In genomic region chr7:80414303-80414855, GRCm38 (mm10) we compare ENCODE assay signal across 31 mouse cellular contexts. TPM values are rescaled to one million over a fixed set of nuclear protein-coding genes. Genes with fewer than 3 reads are reported as not detected.
A peak's percentile ranks its signal among the peaks of the same experiment; 100 is the strongest.
DNase-seq lines count a peak whose midpoint lies in the region; ATAC-seq and TF ChIP-seq lines count a peak whose summit lies in the region.
"Had no signal": no experiment of that assay in that cellular context is flagged by ENCODE, and none has a peak within 500 bp of the region (broad histone marks: within the 10 kb centered on the region; RNA-seq: fewer than 3 reads in every experiment).

No protein-coding gene starts in this region.

- no peak overlapping the region for H3K4me3 ChIP-seq in kidney, embryonic 15.5 days (replicated peaks)
- no peak overlapping the region for H3K4me3 ChIP-seq in kidney, adult 2 months (ENCODE audit: insufficient read depth, low read depth, low read length)
- H3K4me3 ChIP-seq in hindbrain, embryonic 16.5 days (ENCODE audit: low read length) = no peak overlapping the region
- H3K4me3 ChIP-seq: embryonic facial prominence, embryonic 13.5 days; forebrain, embryonic 10.5 days; hindbrain, embryonic 15.5 days; midbrain, embryonic 10.5 days; midbrain, embryonic 15.5 days had no signal

- H3K4me2 ChIP-seq in kidney, embryonic 15.5 days = no peak overlapping the region
- no peak overlapping the region for H3K4me2 ChIP-seq in hindbrain, embryonic 16.5 days (ENCODE audit: low read length)
- H3K4me2 ChIP-seq: embryonic facial prominence, embryonic 13.5 days; heart, embryonic 11.5 days; hindbrain, embryonic 15.5 days; midbrain, embryonic 15.5 days had no signal

- H3K9ac ChIP-seq in kidney, embryonic 15.5 days = no peak overlapping the region
- no peak overlapping the region for H3K9ac ChIP-seq in hindbrain, embryonic 16.5 days (ENCODE audit: low read depth, low read length)
- H3K9ac ChIP-seq: embryonic facial prominence, embryonic 13.5 days; hindbrain, embryonic 15.5 days; liver, embryonic 14.5 days; midbrain, embryonic 15.5 days had no signal

- 79% methylated on average over 7 of the region's 7 CpGs for WGBS in kidney, embryonic 15.5 days
- WGBS in kidney, adult 2 months = 83% methylated on average over 7 of the region's 7 CpGs
- WGBS in hindbrain, embryonic 16.5 days = 86% methylated on average over 7 of the region's 7 CpGs

- no peak for ATAC-seq in kidney, embryonic 15.5 days (replicated peaks; ENCODE audit: low FRiP score)
- peak; percentile 56 to 73 for ATAC-seq in hematopoietic stem cell, adult 5-6 weeks (replicated peaks in 1 of 2; ENCODE audit: insufficient read depth in 1 of 2, low FRiP score in 2 of 2, low TSS enrichment in 1 of 2, low read depth in 1 of 2, poor library complexity in 2 of 2, severe bottlenecking in 2 of 2)
- ATAC-seq in hindbrain, embryonic 16.5 days = no peak
- ATAC-seq: forebrain, embryonic 16.5 days; intestine, embryonic 16.5 days; midbrain, embryonic 15.5 days had no signal

- no peak for TF ChIP-seq POLR2A in kidney, adult 2 months (IDR thresholded peaks at IDR 0.05; ENCODE audit: low read depth, low read length)

- DNase-seq in kidney, adult 2 months = no peak
- peak; percentile 29 for DNase-seq in CD4-positive helper T cell, adult 2 months (ENCODE audit: low read depth, low spot score)
- DNase-seq in thymus, postnatal 25 days = peak; percentile 30
- no peak for DNase-seq in heart, adult 8-10 months (ENCODE audit: low spot score)
- DNase-seq: adrenal gland, postnatal 14 days; cerebellum, adult 11 months; cerebellum, adult 9-10 months; cerebellum, postnatal 36 days; heart, postnatal 4 days; kidney, adult 9 months; kidney, postnatal 14 days; layer of hippocampus, adult 9-11 months; liver; lung, adult 2 months; lung, postnatal 10 days; right cerebral cortex, adult 18-20 months; spleen, adult 18-20 months had no signal

- 0 out of 2 replicates have a peak overlapping the region, but pooled peaks have one; percentile 37 for H3K27ac ChIP-seq in kidney, embryonic 15.5 days
- H3K27ac ChIP-seq in kidney, adult 2 months (ENCODE audit: insufficient read depth, low read depth, low read length) = no peak overlapping the region
- no peak overlapping the region for H3K27ac ChIP-seq in hindbrain, embryonic 16.5 days (ENCODE audit: low read depth, low read length)
- H3K27ac ChIP-seq: embryonic facial prominence, embryonic 13.5 days; forebrain, embryonic 10.5 days; hindbrain, embryonic 15.5 days; liver, embryonic 14.5 days; macrophage; midbrain, embryonic 10.5 days; midbrain, embryonic 15.5 days had no signal

- no peaks in the 10 kb centered on the region for H3K36me3 ChIP-seq in kidney, embryonic 15.5 days
- no peaks in the 10 kb centered on the region for H3K36me3 ChIP-seq in kidney, adult 2 months (ENCODE audit: control insufficient read depth, insufficient read depth, low read length)
- H3K36me3 ChIP-seq in hindbrain, embryonic 16.5 days (ENCODE audit: control insufficient read depth, insufficient read depth, low read length) = no peaks in the 10 kb centered on the region
- H3K36me3 ChIP-seq: embryonic facial prominence, embryonic 13.5 days; forebrain, embryonic 10.5 days; hindbrain, embryonic 15.5 days; midbrain, embryonic 10.5 days; midbrain, embryonic 15.5 days had no signal

- peaks cover 15% of the 10 kb centered on the region for H3K4me1 ChIP-seq in kidney, embryonic 15.5 days
- H3K4me1 ChIP-seq in kidney, adult 2 months (ENCODE audit: control insufficient read depth, insufficient read depth, low read length) = no peaks in the 10 kb centered on the region
- no peaks in the 10 kb centered on the region for H3K4me1 ChIP-seq in hindbrain, embryonic 16.5 days (ENCODE audit: control insufficient read depth, insufficient read depth, low read depth, low read length)
- H3K4me1 ChIP-seq: embryonic facial prominence, embryonic 13.5 days; hindbrain, embryonic 15.5 days; midbrain, embryonic 10.5 days; midbrain, embryonic 15.5 days had no signal

- no peaks in the 10 kb centered on the region for H3K9me3 ChIP-seq in kidney, embryonic 15.5 days (replicated peaks)
- no peaks in the 10 kb centered on the region for H3K9me3 ChIP-seq in hindbrain, embryonic 16.5 days (ENCODE audit: control insufficient read depth, low read length)
- H3K9me3 ChIP-seq: embryonic facial prominence, embryonic 13.5 days; forebrain, embryonic 10.5 days; hindbrain, embryonic 15.5 days; midbrain, embryonic 10.5 days; midbrain, embryonic 15.5 days had no signal

- no peak for TF ChIP-seq CTCF in kidney, adult 2 months (conservative IDR thresholded peaks at IDR 0.05; ENCODE audit: insufficient read depth, insufficient read length, low read depth, low read length)

- no peaks in the 10 kb centered on the region for H3K27me3 ChIP-seq in kidney, embryonic 15.5 days
- H3K27me3 ChIP-seq in kidney, adult 2 months (replicated peaks; ENCODE audit: control insufficient read depth, insufficient read depth, low read length) = no peaks in the 10 kb centered on the region
- H3K27me3 ChIP-seq in hindbrain, embryonic 16.5 days (replicated peaks; ENCODE audit: control insufficient read depth, insufficient read depth, low read length) = no peaks in the 10 kb centered on the region
- H3K27me3 ChIP-seq: CH12.LX; embryonic facial prominence, embryonic 13.5 days; hindbrain, embryonic 15.5 days; midbrain, embryonic 15.5 days had no signal

RNA-seq across cellular contexts. Expression of gene Furin, which starts 9.1 kb away (rescaled TPM):
- polyA plus RNA-seq in kidney, embryonic 15.5 days (2015; fragmentation: Nextera tagmentation; extraction: Ambion mirVana) = 12.9 and 13.5 TPM in 2 replicates
- polyA plus RNA-seq in kidney, adult 2 months (2012; rRNA removed) = 145 and 172 TPM in 2 replicates
- 11.7 and 14.1 TPM in 2 replicates for total RNA-seq in hematopoietic stem cell, adult 5-6 weeks (2017)
- 3.9 and 4.5 TPM in 2 replicates for polyA plus RNA-seq in hindbrain, embryonic 16.5 days (2015; fragmentation: Nextera tagmentation; extraction: Ambion mirVana)
- total RNA-seq in heart, adult 8-10 months (2022) = 100 to 1,000 TPM in 2 of 4 experiments, 10 to 100 TPM in 2; 91.9 to 122 (median 99.2) TPM

RNA-seq across cellular contexts. Expression of gene Fes, which starts 26.6 kb away (rescaled TPM):
- 14.9 and 18.5 TPM in 2 replicates for polyA plus RNA-seq in kidney, embryonic 15.5 days (2015; fragmentation: Nextera tagmentation; extraction: Ambion mirVana)
- 10.0 and 10.8 TPM in 2 replicates for polyA plus RNA-seq in kidney, adult 2 months (2012; rRNA removed)
- 52.5 and 84.0 TPM in 2 replicates for total RNA-seq in hematopoietic stem cell, adult 5-6 weeks (2017)
- polyA plus RNA-seq in hindbrain, embryonic 16.5 days (2015; fragmentation: Nextera tagmentation; extraction: Ambion mirVana) = 3.8 and 4.9 TPM in 2 replicates
- total RNA-seq in heart, adult 8-10 months (2022) = 10 to 100 TPM in 2 of 4 experiments, 1 to 10 TPM in 2; 6.4 to 13.5 (median 9.1) TPM

RNA-seq across cellular contexts. Expression of gene Man2a2, which starts 43.2 kb away (rescaled TPM):
- 16.2 and 20.8 TPM in 2 replicates for polyA plus RNA-seq in kidney, embryonic 15.5 days (2015; fragmentation: Nextera tagmentation; extraction: Ambion mirVana)
- 40.4 and 49.9 TPM in 2 replicates for polyA plus RNA-seq in kidney, adult 2 months (2012; rRNA removed)
- 61.0 and 65.0 TPM in 2 replicates for total RNA-seq in hematopoietic stem cell, adult 5-6 weeks (2017)
- polyA plus RNA-seq in hindbrain, embryonic 16.5 days (2015; fragmentation: Nextera tagmentation; extraction: Ambion mirVana) = 20.7 and 24.4 TPM in 2 replicates
- 10 to 100 TPM; 61.2 to 66.5 (median 62.8) TPM for total RNA-seq in heart, adult 8-10 months (2022)

Comparison
In these comparisons a context has a peak if more than half of its experiments do, and no peak if none do; other contexts are left out.
1. RNA of gene Furin, which starts 9.1 kb away (polyA plus RNA-seq): 145 to 172 TPM in kidney, adult 2 months; 12.9 to 13.5 TPM in kidney, embryonic 15.5 days and 3.9 to 4.5 TPM in hindbrain, embryonic 16.5 days; every median in the first group is over 10 times any median in the second.
2. ATAC-seq: peak in hematopoietic stem cell, adult 5-6 weeks (2 of 2); none in kidney, embryonic 15.5 days (single experiment) and hindbrain, embryonic 16.5 days (single experiment).
3. DNase-seq: peak in CD4-positive helper T cell, adult 2 months (single experiment) and thymus, postnatal 25 days (single experiment); none in kidney, adult 2 months (single experiment) and heart, adult 8-10 months (single experiment).